Mouse (Mus musculus) embryonic facial prominence, embryonic 14.5 days (tissue): ENCODE results near the gene Prmt3. TPM values are rescaled to one million over a fixed set of nuclear protein-coding genes. Genes with fewer than 3 reads are reported as not detected.

Experiments used
- ATAC-seq: fragments of 200-750 bp; cut with Nextera tagmentation; 2 replicates; pipeline ENCODE4 v1.8.0; 2017; ENCODE audit warnings: low read depth, moderate number of reproducible peaks, moderate TSS enrichment
- DNase-seq: peaks from one replicate; pipeline ENCODE4 v3.0.0-alpha.2; 2015; ENCODE audit warnings: low spot score
- H3K27ac ChIP-seq: fragments of 300-500 bp; sonication (generic); replicated peaks from 2 replicates; pipeline ENCODE4 v1.5.1; 2014; ENCODE audit warnings: low read depth, mild to moderate bottlenecking, low read length, moderate library complexity
- H3K27me3 ChIP-seq: fragments of 300-500 bp; sonication (generic); replicated peaks from 2 replicates; pipeline ENCODE4 v1.6.1; 2014; ENCODE audit warnings: low read length; ENCODE audit not compliant: control insufficient read depth, insufficient read depth
- H3K36me3 ChIP-seq: fragments of 300-500 bp; sonication (generic); 2 replicates; pipeline ENCODE4 v1.6.1; 2014; ENCODE audit warnings: low read length, mixed read lengths; ENCODE audit not compliant: control insufficient read depth, insufficient read depth
- H3K4me1 ChIP-seq: fragments of 300-500 bp; sonication (generic); 2 replicates; pipeline ENCODE4 v1.6.1; 2014; ENCODE audit warnings: antibody characterized with exemption, low read length; ENCODE audit not compliant: control insufficient read depth, insufficient read depth
- H3K4me2 ChIP-seq: fragments of 300-500 bp; sonication (generic); 2 replicates; pipeline ENCODE4 v1.6.1; 2014; ENCODE audit warnings: low read depth, mild to moderate bottlenecking, low read length, moderate library complexity, mixed read lengths
- H3K4me3 ChIP-seq: fragments of 300-500 bp; sonication (generic); 2 replicates; pipeline ENCODE4 v1.5.1; 2014; ENCODE audit warnings: low read depth, mild to moderate bottlenecking, low read length
- H3K9ac ChIP-seq: fragments of 300-500 bp; sonication (generic); 2 replicates; pipeline ENCODE4 v1.6.1; 2014; ENCODE audit warnings: low read depth, mild to moderate bottlenecking, low read length, moderate library complexity, mixed read lengths
- H3K9me3 ChIP-seq: fragments of 300-500 bp; sonication (generic); 2 replicates; pipeline ENCODE4 v1.6.1; 2016; ENCODE audit warnings: low read length; ENCODE audit not compliant: control insufficient read depth
- WGBS: fragments of 180-500 bp; shearing (Covaris S2); extraction: QIAGEN DNeasy Blood & Tissue Kit; methylation state at CpG from one replicate; pipeline ENCODE4 v1.1.7; 2014; 5-methylcytosine and 5-hydroxymethylcytosine counted together
- polyA plus RNA-seq: library from polyadenylated mRNA; unstranded; fragments of >200 nt; fragmentation: Nextera tagmentation; extraction: Ambion mirVana; gene quantifications from 2 replicates; pipeline ENCODE4 v1.2.1, GENCODE M21; 2014

The Prmt3 gene
- polyA plus RNA-seq, 1 experiment from 2014 or later, result 53.0 TPM

DNA sequence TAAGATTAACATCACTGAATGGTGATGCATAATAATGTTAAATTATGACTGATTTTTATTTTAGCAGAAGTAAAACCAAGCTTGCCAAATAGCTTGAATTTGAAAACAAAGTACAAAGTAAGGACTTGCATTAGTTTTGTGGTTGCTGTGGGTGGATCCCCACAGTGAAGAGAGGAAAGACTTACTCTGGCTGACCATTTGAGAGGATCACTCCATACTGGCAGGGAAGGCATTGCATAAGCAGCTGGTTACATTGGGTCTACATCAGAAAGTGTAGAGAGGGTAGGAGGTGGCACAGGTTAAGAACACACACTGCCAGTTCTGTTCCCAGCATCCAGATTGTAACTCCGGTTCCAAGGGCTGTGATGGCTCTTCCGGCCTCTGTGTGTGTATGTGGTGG lies 4.9 kb downstream of the Prmt3 start:
- peaks cover 54% of the 10 kb centered on the region for H3K36me3 ChIP-seq
- DNase-seq, result no peak
- ATAC-seq, result no peak

GRCm38 (mm10) chr7:49785141-49785540 lies 7.0 kb downstream of the Prmt3 start:
- Histone ChIP-seq H3K9me3 (no peaks in the 10 kb centered on the region), H3K27me3 (no peaks in the 10 kb centered on the region), H3K4me3 (no peak overlapping the region), H3K27ac (no peak overlapping the region), H3K4me2 (no peak overlapping the region), H3K36me3 (peaks cover 70% of the 10 kb centered on the region), H3K4me1 (no peaks in the 10 kb centered on the region), H3K9ac (no peak overlapping the region)
- ATAC-seq (no peak), DNase-seq (no peak)
- 88% methylated on average over 7 of the region's 7 CpGs for WGBS

More for the DNA sequence above, 4.9 kb downstream of the Prmt3 start:
- Histone ChIP-seq H3K4me2 (no peak overlapping the region), H3K4me3 (no peak overlapping the region), H3K27ac (no peak overlapping the region), H3K4me1 (no peaks in the 10 kb centered on the region), H3K9me3 (no peaks in the 10 kb centered on the region), H3K27me3 (no peaks in the 10 kb centered on the region), H3K9ac (no peak overlapping the region)
- WGBS, result 92% methylated on average over 2 of the region's 2 CpGs

DNA sequence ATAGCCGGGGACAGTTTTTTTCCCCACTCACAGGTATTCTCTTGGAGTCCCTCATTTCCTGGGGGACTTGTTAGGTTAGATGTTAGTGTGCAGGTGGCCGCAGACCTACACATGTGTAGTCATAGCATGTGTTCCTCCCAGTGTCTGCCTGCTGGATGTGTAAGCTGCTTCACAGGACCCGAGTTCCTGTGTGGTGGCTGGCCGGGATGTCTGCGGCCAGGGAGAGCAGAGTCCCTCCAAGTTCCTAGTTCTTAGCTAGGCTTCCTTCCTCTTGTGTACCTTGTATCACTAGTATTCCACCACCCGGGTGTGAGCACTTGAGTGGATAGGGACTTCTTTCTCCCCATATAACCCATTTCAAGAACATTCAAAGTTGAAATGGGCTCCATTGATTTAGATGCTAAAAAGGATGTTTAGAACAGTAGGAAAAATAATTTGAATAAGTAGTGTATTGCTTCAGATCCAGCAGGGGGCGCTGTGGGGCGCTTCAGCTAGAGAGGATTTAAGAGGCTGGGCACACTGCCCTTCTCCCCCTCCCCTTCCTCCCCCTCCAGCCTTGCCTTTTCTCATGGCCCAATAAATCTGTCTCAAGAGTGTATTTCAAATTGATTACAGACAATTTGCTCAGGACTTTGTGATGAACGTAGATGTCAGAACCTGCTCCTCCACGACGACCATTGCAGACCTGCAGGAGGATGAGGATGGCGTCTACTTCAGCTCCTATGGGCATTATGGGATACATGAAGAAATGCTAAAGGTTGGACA lies 8.7 kb downstream of the Prmt3 start:
- DNase-seq (peak; percentile 76), ATAC-seq (no peak)
- Histone ChIP-seq H3K9ac (no peak overlapping the region), H3K9me3 (no peaks in the 10 kb centered on the region), H3K36me3 (peaks cover 77% of the 10 kb centered on the region), H3K4me1 (no peaks in the 10 kb centered on the region), H3K27me3 (no peaks in the 10 kb centered on the region), H3K4me3 (no peak overlapping the region), H3K27ac (no peak overlapping the region), H3K4me2 (no peak overlapping the region)
- 72% methylated on average over 12 of the region's 12 CpGs for WGBS

DNA sequence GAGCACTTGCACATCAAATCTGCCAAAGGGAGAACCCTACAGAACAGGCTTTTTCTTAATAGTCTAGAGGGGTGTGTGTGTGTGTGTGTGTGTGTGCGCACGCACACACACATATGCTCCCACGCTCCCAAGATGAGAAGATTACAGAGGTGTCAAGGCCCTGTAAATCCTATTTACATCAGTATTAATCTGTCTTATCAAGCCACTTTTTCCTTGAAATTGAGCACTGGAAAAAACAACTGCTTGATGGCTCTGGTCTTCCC lies 9.2 kb downstream of the Prmt3 start:
- DNase-seq, result no peak
- WGBS, result 93% methylated on average over 3 of the region's 3 CpGs
- H3K4me1 ChIP-seq, result no peaks in the 10 kb centered on the region
- H3K4me2 ChIP-seq, result no peak overlapping the region
- ATAC-seq, result no peak
- peaks cover 73% of the 10 kb centered on the region for H3K36me3 ChIP-seq
- H3K4me3 ChIP-seq, result no peak overlapping the region
- H3K27me3 ChIP-seq, result no peaks in the 10 kb centered on the region
- no peaks in the 10 kb centered on the region for H3K9me3 ChIP-seq
- H3K9ac ChIP-seq, result no peak overlapping the region
- H3K27ac ChIP-seq, result no peak overlapping the region

DNA sequence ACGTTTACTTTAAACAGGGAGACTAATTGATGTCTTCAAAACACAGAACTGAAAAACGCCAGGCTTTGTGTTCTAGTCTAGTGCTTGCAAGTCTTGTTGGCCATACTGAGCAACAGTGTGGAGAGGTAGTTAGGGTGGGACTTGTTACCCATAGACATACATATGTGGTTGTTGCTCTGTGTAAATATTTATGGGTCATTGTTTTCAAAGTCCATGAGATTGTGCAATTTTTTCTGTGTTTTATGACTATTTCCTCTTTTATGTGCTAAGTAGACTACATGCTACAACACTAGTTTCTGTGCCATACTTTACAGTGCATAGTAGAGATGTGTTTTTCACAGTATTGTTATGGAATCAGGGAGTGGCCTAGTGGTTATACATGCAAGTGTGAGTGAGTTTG lies 16.2 kb downstream of the Prmt3 start:
- WGBS, result 86% methylated on average over 2 of the region's 2 CpGs
- H3K4me2 ChIP-seq, result no peak overlapping the region
- H3K9me3 ChIP-seq, result no peaks in the 10 kb centered on the region
- H3K4me1 ChIP-seq, result no peaks in the 10 kb centered on the region
- DNase-seq (no peak), ATAC-seq (no peak)
- H3K4me3 ChIP-seq, result no peak overlapping the region
- no peak overlapping the region for H3K9ac ChIP-seq
- H3K27ac ChIP-seq, result no peak overlapping the region
- H3K27me3 ChIP-seq, result no peaks in the 10 kb centered on the region
- H3K36me3 ChIP-seq, result peaks cover 82% of the 10 kb centered on the region

GRCm38 (mm10) chr7:49797171-49797570 lies 19.0 kb downstream of the Prmt3 start:
- ATAC-seq, result no peak

DNA sequence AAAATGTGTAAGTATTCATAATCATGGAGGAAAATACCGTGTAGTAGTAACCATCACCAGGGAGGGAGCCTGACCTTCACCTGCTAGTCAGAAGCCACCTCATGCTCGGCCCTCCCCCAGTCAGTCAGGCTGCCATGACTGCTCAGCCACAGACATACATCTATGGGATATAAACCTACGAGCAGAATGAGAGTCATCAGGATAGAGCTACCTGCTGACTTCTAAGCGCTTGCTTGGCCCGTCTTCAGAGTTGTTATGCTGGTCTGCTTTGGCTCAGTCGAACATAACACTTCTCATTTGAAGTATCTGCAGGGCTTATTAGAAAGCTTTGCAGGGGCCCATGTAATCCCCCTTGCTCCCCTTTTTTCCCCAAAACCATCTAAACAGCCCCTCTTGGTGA lies 25.4 kb downstream of the Prmt3 start:
- H3K27me3 ChIP-seq, result no peaks in the 10 kb centered on the region
- 90% methylated on average over 6 of the region's 6 CpGs for WGBS
- H3K36me3 ChIP-seq, result peaks cover 47% of the 10 kb centered on the region
- ATAC-seq, result no peak
- no peaks in the 10 kb centered on the region for H3K4me1 ChIP-seq
- DNase-seq, result no peak
- H3K4me2 ChIP-seq, result no peak overlapping the region
- no peaks in the 10 kb centered on the region for H3K9me3 ChIP-seq
- no peak overlapping the region for H3K9ac ChIP-seq
- H3K4me3 ChIP-seq, result no peak overlapping the region
- H3K27ac ChIP-seq, result no peak overlapping the region

More at GRCm38 (mm10) chr7:49797171-49797570, 19.0 kb downstream of the Prmt3 start:
- no peaks in the 10 kb centered on the region for H3K9me3 ChIP-seq
- H3K4me3 ChIP-seq, result no peak overlapping the region
- WGBS, result 65% methylated on average over 1 of the region's 1 CpGs
- no peaks in the 10 kb centered on the region for H3K4me1 ChIP-seq
- H3K4me2 ChIP-seq, result no peak overlapping the region
- H3K36me3 ChIP-seq, result peaks cover 69% of the 10 kb centered on the region
- H3K27me3 ChIP-seq, result no peaks in the 10 kb centered on the region
- H3K27ac ChIP-seq, result no peak overlapping the region
- no peak overlapping the region for H3K9ac ChIP-seq
- DNase-seq, result no peak

GRCm38 (mm10) chr7:49804638-49805165 lies 26.6 kb downstream of the Prmt3 start:
- no peak overlapping the region for H3K4me3 ChIP-seq
- H3K4me2 ChIP-seq, result no peak overlapping the region
- no peak overlapping the region for H3K27ac ChIP-seq
- 81% methylated on average over 5 of the region's 5 CpGs for WGBS
- H3K9ac ChIP-seq, result no peak overlapping the region
- H3K4me1 ChIP-seq, result no peaks in the 10 kb centered on the region
- H3K9me3 ChIP-seq, result no peaks in the 10 kb centered on the region
- H3K36me3 ChIP-seq, result peaks cover 44% of the 10 kb centered on the region
- H3K27me3 ChIP-seq, result no peaks in the 10 kb centered on the region
- DNase-seq, result no peak
- no peak for ATAC-seq

DNA sequence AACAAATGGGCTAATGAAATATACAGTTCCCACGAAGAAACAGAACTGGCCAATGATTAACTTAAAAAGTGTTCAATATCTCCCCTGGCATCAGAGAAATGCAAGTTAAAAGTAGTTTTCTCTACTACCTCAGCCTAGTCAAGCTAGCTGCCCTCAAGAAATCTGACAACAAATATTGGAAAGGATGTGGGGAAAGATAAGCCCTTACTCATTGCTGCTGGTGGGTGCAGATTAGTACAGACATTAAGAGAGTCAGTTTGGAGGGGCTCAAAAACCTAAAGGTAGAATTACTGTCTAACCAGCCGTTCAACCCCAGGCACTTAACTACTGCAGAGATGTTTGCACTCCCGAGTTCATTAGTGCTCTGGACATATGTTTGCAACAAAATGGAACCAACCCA lies 27.5 kb downstream of the Prmt3 start:
- Histone ChIP-seq H3K27ac (no peak overlapping the region), H3K4me3 (no peak overlapping the region), H3K27me3 (no peaks in the 10 kb centered on the region), H3K36me3 (peaks cover 47% of the 10 kb centered on the region), H3K4me1 (no peaks in the 10 kb centered on the region), H3K9ac (no peak overlapping the region), H3K9me3 (no peaks in the 10 kb centered on the region), H3K4me2 (no peak overlapping the region)
- DNase-seq, result no peak
- no peak for ATAC-seq
- 73% methylated on average over 3 of the region's 3 CpGs for WGBS
